Mouse (Mus musculus) lung, postnatal 36 days (tissue): Measurements from ENCODE around the gene Lrit3.

Experiments
- DNase-seq: peaks from one replicate; pipeline ENCODE4 v3.0.0; 2022; ENCODE audit warnings: mixed read lengths

Gene Lrit3

DNA sequence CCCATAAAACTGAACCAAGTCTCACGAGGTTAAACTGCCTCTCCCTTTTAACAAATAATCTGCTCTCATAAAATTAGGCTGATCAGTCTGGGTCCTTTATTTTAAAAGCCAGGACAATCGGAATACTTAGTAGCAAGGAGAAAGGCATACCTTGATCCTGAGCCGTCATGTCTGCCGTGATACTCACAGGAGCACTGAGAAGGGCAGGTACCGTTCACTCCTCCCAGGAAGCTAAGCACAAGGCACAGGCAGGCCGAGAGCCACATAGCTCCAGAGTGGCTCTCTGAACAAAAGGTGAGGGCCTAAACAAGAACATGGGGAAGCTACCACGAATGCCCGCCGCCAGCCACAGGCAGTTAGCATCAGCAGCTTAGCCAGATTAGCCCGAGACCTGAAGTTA lies at the start of gene Lrit3:
Gene Lrit3, minus strand, starts transcription at position 266 of the 400 bp plus-strand sequence.
- DNase-seq = no peak

- DNase-seq = no peak
These were observed 43.0 kb upstream of the Lrit3 start for GRCm38 (mm10) chr3:129846846-129847245.

DNA sequence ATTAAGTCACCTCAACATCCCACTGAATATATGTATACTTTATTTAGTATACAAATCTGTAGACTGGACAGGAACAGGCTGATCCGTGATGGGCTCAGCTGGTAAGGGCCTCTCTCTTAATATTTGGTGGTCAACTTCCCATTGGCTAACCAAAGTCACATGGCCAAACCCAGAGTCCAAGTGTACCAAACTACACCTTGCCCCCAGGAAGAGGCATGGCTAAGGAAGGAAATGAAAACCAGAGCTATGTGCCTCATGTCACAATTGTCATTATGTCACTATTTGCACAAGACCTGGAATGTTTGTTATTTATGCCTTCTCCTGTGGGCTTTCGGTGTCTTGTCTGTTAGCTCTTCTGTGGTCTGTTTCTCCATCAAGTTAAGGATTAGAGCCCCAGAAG lies 42.0 kb upstream of the Lrit3 start:
- no peak for DNase-seq

GRCm38 (mm10) chr3:129838017-129838416 lies 34.2 kb upstream of the Lrit3 start:
- DNase-seq = no peak

- DNase-seq = no peak
These were observed 33.1 kb upstream of the Lrit3 start for GRCm38 (mm10) chr3:129836965-129837364.

- DNase-seq = peak; percentile 56
These were observed 32.3 kb upstream of the Lrit3 start for GRCm38 (mm10) chr3:129836051-129836697.

- peak; percentile 50 for DNase-seq
These were observed 31.6 kb upstream of the Lrit3 start, which contains the start of gene Cfi for GRCm38 (mm10) chr3:129835388-129835934. Gene Cfi, plus strand, starts transcription at chr3:129835884.

DNA sequence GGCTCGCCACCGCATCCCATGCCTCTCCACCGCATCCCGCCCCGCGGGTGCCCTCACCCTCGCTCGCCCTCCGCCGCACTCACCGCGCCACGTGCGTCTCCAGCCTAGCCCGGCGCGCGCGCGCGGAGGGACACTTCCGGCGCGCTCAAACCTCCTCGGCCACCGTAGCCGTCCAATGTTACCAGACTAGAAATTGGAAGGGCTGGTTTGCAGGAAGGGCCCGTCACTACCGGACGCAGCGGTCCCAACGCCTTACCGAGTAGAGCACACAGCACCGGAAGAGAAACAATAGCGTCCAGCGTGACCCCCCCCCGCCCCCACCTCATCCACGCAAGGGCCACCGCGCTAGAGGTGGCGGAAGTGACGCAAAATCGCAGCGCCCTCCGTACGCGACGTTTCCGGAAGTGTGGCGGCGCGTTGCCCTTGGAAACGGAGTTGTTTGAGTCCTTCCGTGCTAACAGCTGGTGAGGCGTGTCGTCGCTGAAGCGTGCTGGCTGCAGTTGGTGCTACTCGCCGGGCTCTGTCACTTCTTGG lies 27.3 kb upstream of the Lrit3 start, which contains the start of gene Gar1:
Gene Gar1, minus strand, starts transcription at position 362 of the 534 bp plus-strand sequence.
- DNase-seq = peak; percentile 98

DNA sequence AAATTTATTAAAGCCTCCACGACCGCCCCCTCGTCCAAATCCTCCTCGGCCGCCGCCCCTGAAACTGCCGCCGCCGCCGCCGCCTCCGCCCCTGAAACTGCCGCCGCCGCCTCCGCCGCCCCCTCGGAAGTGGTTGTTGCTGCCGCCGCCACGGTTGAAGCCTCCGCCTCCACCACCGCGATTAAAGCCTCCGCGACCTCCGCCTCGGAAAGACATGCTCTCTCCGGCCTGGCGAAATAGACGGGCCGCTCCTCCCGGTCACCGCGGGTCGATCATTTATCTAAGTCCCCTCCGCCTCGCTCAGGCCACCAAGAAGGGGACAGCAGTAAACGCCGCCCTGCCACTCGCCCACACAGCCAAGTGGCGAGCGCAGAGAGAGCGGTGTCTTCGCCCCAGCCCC lies 26.8 kb upstream of the Lrit3 start:
- DNase-seq = peak; percentile 21

DNA sequence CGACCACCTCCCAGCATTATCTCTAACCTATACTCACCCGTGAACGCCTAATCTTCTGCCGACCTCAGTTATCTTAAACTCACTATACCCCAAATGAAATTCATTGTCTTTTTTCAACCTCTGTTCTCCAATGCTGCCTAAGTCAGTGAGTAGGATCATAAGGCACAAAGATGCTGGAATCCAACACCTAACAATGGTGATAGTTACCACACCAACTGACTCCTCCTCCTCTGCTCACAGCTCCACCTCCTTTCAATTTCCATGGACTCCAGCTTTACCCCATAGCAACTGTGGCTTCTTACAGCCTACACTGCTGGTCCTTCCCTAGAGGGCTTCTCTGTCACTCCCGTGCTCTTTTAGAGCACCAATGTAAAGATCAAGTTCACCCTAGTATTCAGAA lies 23.9 kb upstream of the Lrit3 start:
- DNase-seq = no peak

DNA sequence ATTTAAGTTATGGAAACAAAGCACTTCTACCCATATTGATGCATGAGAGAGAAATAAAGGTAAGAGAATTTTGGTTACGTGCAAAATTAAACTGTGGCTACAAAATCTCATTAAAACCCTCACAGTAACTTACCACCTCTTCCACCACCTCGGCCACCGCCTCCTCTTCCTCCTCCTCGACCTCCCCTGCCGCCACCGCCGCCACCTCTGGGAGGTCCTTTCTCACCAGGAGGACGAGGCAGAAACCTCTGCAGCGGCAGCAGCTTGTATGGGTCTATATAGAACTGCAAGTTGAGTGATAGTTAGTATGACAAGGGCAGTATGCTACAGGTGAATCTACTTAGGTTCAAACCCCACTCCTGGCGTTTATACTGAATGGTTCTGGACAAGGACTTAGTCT lies 22.9 kb upstream of the Lrit3 start:
- DNase-seq = no peak

DNA sequence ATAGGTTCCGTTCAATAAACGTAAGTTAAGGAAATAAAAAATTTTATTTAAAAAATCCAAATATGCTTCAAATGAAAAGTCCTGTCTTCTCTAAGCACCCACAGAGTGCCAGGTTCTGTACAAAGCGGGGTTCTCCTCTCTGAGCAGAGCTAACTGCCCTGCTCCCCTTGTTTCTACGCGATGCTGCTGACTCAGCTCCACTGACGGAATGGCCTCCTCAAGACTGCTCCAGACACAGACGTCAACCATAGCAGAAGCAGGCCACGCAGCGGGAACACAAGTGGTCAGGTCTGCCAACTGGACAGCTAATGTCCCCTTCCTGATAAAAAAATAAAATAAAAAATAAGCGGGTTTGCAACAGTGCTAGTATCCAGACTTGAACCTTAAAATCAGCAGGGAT lies 21.1 kb upstream of the Lrit3 start:
- DNase-seq = no peak

GRCm38 (mm10) chr3:129824146-129824545 lies 20.3 kb upstream of the Lrit3 start:
- DNase-seq = no peak

DNA sequence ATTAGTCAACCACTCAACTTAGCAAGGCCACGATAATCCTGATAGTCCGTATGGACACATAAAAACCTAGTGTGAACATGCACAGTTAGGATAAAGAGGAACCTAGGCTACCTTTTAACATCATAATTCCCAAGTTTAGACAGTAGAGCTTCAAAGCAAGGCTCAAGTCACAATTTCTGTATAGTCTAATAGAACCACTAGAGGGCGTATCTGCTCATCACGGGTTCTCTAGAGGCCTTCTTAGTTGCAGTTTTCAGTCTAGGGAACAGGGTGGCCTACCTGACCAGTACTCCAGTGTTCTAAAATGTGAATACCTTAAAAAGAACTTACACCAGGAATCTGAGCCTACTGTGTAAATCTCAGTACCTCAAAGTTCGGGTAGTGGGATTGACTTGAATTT lies 19.5 kb upstream of the Lrit3 start:
- peak; percentile 36 for DNase-seq

GRCm38 (mm10) chr3:129822206-129822775 lies 18.5 kb upstream of the Lrit3 start, which contains the start of gene Rrh:
Gene Rrh, minus strand, starts transcription at chr3:129822587.
- no peak for DNase-seq

DNA sequence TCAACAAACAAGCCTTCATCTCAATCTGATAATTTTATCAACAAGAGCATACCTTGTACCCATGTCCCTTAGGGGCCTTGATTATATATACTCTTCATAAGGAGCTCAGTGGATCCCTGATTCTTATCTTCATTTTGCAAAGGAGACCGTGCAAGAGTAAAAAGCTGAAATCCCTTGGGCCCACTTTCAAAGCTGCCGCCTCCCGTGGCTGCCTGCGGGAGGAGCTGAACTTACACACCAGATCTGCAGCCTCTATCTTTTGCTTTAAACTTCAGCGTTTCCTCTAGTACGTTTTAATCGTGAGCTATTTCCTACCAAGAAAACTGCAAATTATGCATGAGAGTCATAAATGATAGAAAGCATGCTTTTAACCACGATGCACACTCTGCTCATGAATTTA lies 17.9 kb upstream of the Lrit3 start:
- no peak for DNase-seq

GRCm38 (mm10) chr3:129820847-129821246 lies 17.0 kb upstream of the Lrit3 start:
- no peak for DNase-seq

GRCm38 (mm10) chr3:129799011-129799410 lies 4.8 kb downstream of the Lrit3 start:
- DNase-seq = no peak

- DNase-seq = no peak
These were observed 5.3 kb downstream of the Lrit3 start for GRCm38 (mm10) chr3:129798551-129798950.

DNA sequence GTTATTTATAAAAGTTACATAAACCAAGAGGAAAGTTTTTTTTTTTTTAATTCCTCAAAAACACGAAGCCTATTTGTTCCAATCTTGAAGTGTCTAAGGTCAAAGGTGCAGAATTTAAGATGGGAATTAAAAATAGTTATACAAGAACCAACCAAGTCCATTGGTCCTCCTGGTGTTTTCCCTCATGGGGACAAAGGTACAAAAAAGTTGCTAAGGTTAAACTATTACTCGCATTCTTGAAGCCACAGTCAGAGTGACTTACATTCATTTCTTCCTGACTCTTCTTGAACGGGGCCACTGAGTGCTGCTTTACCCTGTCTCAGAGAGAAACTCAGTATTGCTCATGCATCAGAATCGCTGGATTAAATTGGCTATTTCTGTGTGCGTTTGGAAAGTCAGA lies 6.5 kb downstream of the Lrit3 start:
- DNase-seq = no peak

DNA sequence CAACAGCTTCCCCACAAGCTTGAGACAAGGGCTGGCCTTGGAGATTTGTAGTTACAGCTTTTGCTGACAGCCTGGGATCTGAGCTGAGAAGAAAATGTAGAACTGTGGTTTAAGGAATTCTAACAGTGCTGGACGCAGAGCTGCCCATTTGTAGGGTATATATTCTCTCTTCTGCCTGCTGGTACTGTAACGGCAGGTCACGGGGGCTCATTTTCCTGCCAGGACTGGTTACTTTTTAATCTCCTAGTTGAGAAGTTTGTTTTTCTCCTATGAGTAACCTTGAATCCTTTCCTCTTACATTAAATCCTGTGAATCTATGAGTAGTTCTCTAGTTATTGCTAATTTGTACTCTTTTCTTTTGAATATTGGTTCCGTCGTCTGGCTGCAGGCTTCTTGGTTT lies 10.0 kb downstream of the Lrit3 start:
- no peak for DNase-seq

GRCm38 (mm10) chr3:129782746-129783145 lies 21.1 kb downstream of the Lrit3 start:
- no peak for DNase-seq

DNA sequence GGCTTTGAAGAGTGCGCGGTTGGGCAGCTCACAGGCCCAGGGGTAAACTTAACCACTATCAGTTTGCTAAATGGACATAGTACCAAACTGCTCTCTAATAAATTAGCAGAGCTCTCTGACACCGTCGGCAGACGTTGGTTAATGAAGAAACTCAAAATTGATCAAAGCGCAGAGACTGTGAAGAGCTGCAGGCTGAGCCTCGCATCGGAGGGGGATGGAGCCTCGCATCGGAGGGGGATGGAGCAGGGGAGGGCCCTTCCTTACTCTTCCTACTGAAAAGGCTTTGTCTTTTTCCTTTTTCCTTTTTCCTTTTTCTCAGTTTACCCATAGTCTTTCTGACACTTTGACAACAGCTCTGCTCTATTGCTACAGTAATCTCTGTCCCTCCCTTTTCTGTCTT lies 22.4 kb downstream of the Lrit3 start:
- no peak for DNase-seq

DNA sequence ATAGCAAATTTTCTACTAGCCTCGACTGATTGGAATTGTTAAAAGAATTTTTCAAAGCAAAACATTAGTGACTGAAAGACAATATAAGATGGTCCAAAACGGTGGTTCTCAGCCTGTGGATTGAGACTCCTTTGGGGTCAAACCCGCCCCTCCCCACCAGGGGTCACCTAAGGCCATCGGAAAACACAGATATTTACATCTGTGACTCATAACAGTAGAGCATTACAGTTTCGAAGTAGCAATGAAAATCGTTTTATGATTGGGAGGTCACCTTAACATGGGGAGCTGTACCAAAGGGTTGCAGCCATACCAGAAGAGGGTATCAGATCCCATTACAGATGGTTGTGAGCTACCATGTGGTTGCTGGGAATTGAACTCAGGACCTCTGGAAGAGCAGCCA lies 32.6 kb downstream of the Lrit3 start:
- no peak for DNase-seq
